Mouse (Mus musculus) lung, postnatal 14 days (tissue): Measurements from ENCODE around the gene Synrg.

Experiments
- DNase-seq: peaks from one replicate; pipeline ENCODE4 v3.0.0; 2021

Synrg gene

DNA sequence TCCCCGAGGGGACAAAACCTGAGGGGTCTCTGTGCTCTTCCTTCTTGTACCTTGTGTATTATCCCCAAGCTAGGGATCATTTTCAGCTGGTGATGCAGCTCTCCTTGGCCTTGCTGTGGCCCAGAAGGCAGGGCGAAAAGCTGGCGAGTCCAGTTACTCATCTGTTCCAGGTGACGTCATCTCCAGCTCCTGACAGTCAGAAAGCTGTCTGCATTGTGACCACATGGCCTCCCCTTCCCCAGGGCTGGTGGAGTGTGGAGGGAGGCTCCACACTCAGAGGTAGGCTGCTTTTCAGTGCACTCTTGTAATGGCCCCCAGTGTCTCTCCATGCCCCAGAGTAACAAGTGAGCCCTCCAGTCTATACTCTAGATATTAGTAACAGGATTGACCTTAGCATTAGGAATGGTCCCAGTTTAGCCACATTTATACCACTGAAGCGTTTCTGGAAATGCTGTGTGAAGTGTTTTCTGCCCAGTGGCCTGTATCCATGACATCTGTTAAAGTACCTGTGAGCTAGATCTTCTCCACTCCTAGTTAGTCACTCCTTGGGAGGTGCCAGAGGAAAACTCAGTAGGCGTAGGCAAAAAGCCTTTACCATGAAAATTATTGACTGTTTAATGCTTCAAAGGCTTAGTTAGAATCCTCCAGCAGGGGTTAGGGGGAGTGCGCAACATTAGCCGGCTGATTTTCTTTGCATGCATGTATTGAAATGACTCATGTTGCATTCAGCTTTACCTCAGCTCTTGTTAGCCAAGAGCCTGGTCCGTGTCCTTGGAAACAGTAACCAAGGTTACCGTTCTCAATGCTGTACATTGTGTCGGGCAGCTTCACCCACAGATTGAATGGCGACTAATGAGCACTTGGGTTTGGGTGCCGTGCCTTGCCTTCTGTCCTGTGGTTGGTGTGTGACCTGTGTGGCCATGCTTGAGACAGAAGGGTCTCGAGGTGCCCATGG, 78.9 kb downstream of the Synrg start:
- DNase-seq, result no peak

DNA sequence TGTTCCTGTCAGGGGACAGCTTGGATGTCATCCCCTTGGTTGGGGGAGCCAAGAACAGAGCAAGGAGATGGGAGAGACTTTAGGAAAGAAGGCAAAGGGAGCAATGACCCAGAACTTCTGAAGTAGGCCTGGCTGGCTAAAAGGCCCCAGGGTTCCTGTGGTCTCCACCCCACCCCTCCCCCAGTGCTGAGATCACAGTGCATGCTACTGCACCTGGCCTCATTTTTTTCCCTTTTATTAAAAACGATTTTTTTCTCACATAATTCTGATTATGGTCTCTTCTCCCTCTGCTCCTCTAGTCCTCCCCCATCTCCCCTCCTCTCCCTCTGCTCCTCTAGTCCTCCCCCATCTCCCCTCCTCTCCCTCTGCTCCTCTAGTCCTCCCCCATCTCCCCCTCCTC, 80.8 kb downstream of the Synrg start:
- DNase-seq, result no peak

DNA sequence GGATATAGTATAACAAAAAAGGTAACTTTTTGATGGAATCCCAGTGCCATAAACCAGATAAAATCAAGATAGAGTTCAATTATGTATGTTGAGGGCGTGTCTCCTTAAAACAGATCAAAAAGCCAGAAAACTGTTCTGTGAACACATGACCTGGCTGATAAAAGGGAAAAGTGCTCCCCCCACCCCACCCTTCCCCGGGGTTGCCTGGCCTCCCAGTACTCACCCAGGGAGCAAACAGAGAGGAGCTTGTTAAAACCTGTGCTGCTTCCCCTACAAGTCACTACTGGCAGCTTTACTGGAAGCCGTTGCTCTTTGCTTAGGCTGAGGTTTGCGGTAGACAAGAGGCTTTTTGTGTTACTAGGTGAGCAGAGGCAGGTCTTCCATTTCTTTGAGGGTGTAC, 83.0 kb downstream of the Synrg start:
- no peak for DNase-seq

DNA sequence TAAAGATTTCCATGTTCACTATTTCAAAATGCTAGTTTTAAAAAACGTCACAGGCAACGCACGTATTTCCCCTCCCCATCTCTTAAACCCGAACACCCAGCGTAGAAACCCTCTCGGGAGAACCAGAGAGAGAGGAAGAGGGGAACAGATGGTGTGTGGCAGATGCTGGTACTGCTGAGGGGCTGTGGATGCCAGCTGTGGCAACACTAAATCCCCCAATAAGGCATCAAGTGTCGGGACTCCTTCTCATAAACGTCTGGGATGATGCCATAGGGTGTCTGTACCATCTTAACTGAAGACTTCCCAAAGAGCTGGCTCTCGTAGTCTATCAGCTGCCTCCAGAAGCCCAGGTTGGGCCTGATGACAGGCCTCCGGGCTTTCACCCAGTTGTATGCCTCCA, 84.2 kb downstream of the Synrg start:
- DNase-seq, result no peak

DNA sequence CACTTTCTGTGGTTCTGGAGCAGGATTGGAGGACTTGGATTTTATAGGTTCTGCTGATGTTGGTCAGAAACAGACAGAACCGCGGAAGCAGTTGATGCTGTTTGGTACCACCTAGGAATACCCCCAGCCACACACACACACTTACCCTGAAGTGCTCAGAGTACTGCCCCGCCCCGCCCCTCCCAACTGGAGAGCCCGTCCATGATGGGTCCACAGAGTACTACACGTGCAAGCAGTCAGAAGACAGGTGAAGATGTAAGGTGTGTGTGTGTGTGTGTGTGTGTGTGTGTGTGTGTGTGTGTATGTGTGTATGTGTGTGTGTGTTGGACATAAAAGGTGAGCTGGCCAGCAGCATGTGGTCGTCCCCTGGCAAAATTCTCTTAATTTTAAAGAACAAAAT, 88.8 kb downstream of the Synrg start:
- DNase-seq, result no peak

DNA sequence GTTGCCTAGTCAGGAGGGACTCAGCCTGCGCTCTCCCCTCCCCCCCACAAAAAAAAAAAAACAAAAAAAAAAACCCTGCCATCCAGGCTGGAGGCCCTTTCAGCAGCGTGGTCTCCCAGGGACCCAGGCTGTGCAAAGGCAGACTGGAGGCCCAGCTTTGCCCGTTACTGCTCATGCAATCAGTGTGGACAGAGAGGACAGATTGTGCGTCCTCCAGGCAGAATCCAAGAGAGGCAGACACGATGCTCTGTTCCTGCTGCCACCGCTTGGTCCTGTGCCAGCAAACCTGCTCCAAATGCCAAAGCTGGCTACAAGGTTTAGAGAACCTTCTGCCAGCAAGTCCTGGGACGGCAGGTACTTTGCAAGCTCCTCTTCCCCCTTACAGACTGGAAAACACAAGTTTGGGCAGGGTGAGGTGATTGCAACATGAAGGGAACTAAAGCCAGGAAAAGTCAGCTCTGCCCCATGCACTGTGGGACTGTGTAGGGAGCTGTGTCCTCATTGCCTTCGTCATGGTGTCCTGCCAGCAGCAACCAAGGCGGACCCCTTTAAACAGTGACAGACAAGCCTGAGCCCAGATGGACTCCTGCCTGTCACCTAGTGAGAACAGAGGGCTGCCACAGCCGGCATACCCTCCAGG, 89.4 kb downstream of the Synrg start:
- DNase-seq, result no peak

DNA sequence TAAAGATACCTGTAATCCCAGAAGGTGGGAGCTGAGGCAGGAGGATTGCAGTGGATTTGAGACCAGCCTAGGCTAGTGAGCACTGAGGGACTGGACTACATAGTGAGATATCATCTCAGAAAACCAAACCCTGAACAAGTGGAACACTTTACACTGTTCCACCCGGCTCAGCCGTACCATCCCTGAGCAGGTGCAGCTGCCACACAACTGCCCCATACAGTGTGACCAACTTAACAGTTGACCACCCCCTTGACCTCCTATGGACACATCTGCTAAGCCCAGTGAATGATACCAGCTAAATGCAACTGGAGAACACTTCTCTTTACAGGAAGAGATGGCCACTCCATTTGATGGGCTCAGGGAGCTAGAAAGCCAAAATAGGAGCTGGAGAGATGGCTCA, 93.2 kb downstream of the Synrg start:
- no peak for DNase-seq

DNA sequence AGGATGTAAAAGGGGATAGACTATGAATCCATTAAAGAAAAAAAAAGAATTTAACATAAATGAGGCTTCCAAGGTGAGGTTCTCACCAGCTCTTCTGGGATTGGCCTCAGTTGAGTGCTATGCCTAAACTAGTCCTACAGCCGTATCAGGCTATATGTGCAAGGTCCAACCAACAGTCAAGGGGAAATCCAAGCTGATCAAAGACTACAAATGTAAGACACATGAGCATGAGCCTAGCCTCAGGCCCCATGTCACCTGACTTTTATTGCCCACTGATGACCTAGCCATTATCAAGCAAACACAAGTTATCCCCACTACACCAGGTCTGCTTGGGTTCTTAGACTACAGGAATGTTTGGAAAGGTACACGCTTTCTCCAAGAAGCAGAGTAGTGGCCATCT, 95.6 kb downstream of the Synrg start:
- DNase-seq, result no peak

DNA sequence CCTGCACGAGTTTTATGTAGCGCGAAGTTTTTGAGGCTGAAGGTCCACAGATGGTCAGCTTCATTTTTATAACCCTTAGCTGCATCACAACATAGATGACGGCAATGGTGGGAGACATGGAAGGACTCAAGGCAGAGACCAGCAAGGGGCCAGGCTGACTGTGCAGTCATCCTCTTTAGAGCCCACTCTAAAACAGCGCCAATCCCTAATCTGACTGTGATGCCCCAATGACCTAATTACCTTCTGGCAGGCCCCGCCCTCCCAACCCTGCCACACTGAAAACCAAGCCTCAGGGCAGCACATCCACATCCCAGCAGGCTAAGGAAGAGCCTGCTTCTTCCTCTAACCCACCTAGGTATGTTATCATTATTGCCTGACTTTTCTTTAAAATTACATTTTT, 96.4 kb downstream of the Synrg start:
- no peak for DNase-seq

DNA sequence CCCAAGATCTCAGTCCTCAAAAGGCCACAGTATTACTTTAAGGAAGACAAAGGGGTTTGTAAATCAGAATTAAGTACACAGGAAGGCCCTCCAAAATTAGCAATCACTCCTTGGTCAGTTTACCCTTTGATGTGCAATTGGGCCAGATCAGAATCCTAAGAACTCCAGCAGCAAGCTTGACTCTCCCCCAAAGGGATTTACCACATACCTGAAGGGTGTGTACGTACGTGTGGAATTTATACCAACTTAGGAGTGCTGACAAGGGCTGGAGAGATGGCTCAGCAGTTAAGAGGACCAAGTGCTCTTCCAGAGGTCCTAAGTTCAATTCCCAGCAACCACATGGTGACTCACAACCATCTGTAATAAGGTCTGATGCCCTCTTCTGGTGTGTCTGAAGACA, 97.7 kb downstream of the Synrg start:
- DNase-seq, result no peak

DNA sequence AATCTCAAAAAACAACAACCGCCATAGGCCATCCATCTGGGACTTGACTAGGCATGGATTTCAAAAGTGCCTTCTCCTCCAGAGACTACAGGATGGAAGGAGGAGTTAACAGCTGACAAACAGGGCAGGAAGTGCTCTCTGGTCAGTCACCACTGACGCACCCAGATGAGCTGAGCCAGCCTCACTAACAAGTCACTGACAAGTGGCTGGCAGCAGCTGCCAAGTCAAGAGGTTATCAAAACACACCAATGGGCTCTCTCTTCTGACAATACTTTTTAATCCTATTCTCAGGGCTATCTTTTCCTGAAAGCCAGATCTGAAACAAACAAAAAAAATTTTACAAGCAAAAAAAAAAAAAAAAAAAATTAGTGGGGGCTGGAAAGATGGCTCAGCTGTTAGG, 98.6 kb downstream of the Synrg start:
- no peak for DNase-seq

DNA sequence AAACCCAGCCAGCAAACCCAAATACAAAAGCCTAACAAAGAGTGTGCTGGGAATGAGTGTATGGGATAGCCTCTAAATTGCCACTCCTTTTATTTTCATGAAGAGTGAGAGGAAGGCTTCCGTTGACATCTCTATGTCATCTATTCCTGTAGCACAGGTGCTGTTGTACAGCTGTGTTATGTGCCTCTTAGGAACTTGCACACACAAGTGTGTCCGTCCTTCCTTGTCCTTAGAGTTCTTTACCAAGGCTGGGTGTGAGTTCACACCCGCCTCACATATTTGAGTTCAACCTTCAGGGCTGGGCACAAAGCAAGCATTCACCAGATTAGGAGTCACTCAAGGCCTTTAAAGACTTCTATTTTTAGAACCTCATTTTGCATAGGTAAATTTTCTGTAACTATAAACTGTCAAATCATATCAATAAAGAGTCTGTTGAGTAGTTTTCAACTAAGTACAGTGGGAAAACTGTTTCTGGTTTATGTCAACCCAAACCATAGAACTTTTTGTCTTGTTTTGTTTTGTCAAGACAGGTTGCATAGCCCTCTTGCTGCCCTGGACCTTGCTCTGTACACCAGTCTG, 99.5 kb downstream of the Synrg start:
- no peak for DNase-seq

DNA sequence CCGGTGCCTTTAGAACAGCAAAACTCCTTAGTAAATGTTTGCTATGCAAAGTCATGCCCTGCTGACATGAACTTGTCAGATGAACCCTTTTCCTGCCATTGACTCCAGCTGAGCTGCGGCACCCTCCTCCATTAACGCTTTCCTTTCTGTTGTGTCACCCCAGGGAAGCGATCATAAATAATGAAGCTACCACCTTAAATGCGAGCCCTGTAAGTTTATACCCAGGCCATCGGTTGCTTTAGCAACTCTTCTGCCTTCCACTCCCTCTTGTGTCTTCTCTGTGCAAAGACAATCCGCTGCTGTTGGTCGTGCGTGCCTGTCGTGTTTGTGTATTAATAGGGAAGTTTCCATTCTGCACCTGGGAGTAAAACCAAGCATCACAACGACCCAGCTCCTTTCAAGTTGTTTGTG, 101.8 kb downstream of the Synrg start:
- no peak for DNase-seq

DNA sequence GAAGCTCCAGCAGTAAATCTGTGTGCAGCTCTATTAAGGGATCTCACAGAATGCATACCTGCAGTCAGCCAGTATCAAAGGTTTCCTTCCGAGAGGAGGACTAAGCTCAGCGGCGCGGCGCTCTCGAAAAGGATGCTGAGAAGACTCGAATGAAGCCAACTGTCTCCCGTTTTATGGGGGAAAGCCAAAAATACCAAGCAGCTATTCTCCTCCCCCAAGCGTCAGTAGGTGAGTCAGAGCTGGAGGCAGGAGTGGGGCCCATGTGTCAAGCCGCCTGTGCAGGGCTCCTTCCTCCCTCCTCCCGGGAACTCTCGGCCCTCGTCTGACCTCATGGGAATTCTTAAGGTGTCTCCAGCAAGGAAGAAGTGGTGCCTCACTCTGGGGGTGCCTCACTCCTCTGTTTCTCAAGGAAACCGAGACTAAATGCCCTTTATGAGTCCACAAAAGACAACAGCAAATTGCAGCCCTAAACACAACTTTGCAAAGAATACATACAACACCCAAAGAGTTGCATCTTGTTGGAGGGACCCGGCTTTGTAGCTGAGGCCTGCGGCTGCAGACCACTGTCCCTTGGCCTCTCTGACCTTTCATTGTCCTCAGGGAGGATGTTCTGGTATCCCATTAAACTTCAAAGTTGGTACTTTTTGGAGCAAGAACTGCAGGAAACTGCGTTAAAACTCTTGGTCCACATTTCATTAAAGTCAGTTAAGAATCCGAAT, 102.9 kb downstream of the Synrg start:
- no peak for DNase-seq

DNA sequence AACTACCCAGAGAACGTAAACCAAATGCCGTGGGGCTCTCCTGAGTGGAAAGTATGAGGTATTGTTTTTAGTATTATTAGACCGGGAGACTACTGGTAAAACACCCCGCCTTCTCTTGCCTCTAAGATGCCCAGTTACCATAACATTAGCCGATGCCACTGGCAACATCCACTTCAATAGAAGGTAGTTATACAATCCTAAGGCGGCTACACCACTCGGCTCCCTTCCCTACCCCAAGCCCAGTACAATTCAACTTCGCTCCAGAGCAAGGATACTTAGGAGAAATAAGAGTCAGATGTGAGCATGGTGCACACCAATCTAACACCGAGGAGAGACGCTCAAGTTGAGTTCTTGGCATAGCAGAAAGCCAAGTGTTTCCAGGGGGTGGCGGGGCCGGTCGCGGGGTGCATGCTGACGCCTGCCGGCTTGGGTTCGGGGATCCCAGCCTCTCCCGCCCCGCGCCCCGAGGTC, 103.5 kb downstream of the Synrg start:
- no peak for DNase-seq

DNA sequence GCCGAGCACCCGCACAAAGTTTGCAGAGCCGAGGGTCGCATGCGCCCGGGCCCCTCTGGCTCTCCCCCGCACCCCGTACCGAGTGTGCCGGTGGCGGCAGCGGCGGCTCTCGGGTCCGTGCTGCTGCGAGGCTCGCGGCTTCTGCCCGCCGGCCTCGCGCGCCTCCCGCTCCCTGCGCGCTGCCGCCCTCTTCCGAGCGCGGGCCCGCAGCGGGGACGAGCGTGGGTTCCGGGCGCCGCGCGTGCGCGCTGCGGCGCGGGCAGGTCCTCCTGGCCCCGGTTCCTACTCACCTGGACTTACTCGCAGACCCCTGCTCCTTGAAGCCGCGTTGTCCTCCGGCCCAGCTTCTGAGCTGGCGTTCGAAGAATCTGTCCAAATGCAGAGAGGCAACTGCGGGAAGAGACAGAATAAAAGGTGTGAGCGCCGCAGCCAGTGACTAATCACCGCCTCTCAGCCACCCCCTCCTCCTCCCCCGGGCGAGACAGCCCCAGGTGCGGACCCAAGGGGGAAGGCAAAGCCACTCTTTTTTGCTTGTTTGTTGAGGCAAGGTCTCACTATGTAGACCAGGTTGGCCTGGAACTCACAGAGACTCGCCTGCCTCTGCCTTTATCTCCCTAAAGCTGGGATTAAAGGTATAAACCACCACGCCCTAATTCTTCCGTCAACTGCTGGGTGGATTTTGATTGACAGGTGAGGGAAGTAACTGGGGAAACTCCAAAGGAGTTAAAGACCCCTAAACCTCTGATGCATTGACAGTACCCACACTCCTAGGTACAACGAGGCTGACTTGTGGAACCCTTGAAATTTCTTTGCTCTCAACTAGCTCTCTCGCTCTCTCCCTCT, 104.2 kb downstream of the Synrg start:
- peak; percentile 60 for DNase-seq

DNA sequence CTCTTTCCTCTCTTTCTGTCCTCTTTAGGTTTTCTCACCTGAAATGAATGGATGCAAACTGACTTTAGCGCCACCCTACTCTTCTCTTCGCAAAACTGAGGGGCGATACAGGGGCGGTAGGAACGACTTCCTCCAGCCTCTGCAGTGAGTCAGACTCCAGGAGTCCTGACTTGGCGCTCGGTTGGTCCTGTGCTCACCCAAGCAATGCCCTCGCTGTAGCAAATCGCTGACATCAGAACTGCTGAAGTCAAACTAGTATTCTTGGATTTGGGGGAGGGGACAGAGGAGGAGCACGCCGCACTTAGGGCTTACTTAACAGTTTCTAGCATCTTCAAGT, 104.8 kb downstream of the Synrg start, which contains the start of gene Dusp14:
Gene Dusp14, minus strand, starts transcription at position 228 of the 337 bp plus-strand sequence.
- no peak for DNase-seq

DNA sequence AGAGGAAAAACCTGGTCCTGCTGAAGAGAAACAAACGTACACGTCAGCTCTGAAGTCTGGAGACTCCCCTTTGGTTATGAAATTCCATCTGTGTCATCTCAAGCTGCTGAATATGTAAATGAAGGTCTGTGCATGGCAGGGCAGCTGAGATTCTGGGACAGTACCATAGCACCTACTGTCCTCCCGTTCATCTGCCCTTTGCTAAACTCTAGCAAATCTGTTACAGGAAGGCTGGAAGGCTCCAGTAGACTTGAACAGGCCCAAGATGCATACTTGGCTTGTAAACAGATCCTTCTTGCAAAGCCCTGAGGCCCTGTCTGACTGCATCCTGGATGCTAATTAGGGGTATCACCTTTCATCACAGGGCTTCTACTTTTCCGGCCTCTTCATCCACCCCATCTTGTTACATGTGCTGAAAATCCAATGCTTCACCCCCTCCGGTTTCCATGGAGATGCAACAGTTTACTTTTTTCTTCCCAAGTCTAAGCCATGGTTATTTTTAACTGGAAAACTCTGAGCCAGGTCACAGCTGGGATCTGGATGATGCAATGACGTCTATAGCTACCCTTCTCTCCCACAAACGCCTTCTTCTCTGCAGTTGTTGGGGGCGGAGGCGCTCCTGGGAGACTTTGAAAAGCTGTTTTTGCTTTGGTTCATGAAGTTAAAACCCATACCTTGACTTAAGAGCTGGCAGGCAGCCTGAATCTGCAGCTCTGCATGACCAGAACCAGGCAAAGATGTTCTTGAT, 108.8 kb downstream of the Synrg start:
- DNase-seq, result no peak

DNA sequence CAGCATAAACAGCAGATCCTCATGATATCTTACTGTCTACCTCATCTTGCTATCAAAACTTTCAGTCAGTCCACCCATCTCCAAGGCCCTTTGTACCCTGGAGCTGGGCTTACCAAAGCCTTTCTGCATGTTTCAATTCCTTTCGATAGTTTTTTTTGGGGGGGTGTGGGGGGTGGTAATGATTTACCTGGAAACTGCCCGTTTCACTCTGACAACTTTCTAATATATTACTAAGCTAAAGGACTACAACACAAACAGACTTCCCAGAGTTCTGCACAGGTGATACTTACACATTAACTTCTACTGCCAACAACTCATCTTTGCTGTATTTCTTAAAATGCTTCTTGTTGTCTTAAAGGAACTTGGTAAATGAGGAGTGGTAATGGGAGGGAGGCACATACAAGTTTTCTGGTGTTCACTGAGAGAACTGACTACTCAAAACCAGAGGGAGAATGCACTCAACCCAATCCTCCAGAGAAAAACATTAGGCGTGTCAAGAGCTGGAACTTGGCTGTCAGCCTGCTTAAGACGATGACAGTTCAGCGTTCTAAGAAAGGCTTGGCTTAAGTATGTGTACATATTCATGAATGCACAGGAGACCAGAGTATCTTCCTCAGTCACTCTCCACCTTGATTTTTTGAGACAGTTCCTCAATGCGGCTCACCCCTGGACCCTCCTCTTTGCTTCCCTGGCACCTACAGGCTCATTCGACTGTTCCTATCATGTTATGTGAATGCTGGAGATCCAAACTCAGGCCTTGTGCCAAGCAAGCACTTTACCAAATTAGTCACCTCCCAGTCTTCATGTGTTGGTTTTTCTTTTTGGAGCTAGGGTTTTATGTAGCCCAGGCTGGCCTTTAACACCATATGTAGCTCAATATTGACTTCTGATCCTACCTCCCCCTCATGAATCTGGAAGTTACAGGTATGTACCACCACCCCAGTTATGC, 109.9 kb downstream of the Synrg start:
- DNase-seq, result peak; percentile 59

DNA sequence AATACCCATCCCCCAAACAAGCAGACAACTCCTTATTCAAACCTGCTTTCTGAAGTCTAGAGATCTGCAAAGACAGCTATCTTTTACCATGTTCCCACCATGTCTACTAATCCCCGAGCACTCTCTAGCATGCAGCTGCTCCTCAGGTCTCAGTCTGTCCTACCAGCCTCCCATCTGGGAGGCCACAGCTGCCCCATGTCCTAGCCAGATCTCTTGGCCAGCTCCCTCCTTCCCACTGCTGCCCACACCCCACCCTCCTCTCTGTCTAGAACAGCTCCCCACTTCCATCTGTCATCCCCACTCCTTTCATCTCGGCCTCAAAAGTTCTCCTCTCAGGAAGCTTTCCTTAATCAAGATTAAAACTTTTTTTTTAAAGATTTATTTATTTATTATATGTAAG, 112.8 kb downstream of the Synrg start:
- no peak for DNase-seq
